Mouse (Mus musculus) MEL-GATA-1-ER (cell line): ENCODE measurements around the gene Slc25a19.
A peak's percentile ranks its signal among the peaks of the same experiment; 100 is the strongest.

Experiments used
- DNase-seq: peaks from one replicate; pipeline ENCODE4 v3.0.0-alpha.2; 2012; ENCODE audit warnings: low read depth; ENCODE audit errors: extremely low read depth

The Slc25a19 gene

GRCm38 (mm10) chr11:115600743-115601142, 27.4 kb downstream of the Slc25a19 start:
- no peak for DNase-seq

GRCm38 (mm10) chr11:115599722-115600121, 28.4 kb downstream of the Slc25a19 start:
- DNase-seq = no peak

- no peak for DNase-seq
Measured at GRCm38 (mm10) chr11:115598309-115598708, 29.8 kb downstream of the Slc25a19 start.

GRCm38 (mm10) chr11:115595209-115595608, 32.9 kb downstream of the Slc25a19 start:
- no peak for DNase-seq

GRCm38 (mm10) chr11:115590526-115591075, 37.5 kb downstream of the Slc25a19 start:
- no peak for DNase-seq

GRCm38 (mm10) chr11:115587984-115588383, 40.1 kb downstream of the Slc25a19 start:
- DNase-seq = no peak

- no peak for DNase-seq
Measured at GRCm38 (mm10) chr11:115586403-115586802, 41.7 kb downstream of the Slc25a19 start.

- no peak for DNase-seq
Measured at GRCm38 (mm10) chr11:115585573-115586100, 42.5 kb downstream of the Slc25a19 start.

GRCm38 (mm10) chr11:115584376-115585073, 43.6 kb downstream of the Slc25a19 start:
- no peak for DNase-seq

- DNase-seq = no peak
Measured at GRCm38 (mm10) chr11:115582913-115583606, 45.0 kb downstream of the Slc25a19 start.

GRCm38 (mm10) chr11:115579080-115579479, 49.0 kb downstream of the Slc25a19 start:
- DNase-seq = no peak

- peak; percentile 21 for DNase-seq
Measured at GRCm38 (mm10) chr11:115564961-115565360, 63.1 kb downstream of the Slc25a19 start.
